Mouse (Mus musculus): ENCODE results near the gene Ppp1r3a. TPM values are rescaled to one million over a fixed set of nuclear protein-coding genes. Genes with fewer than 3 reads are reported as not detected.
"Not testable (repeated sequence)": the region's sequence is repeated elsewhere in the genome, so short reads cannot be mapped to it uniquely, and the experiment has no call there.

Gene Ppp1r3a
- polyA plus RNA-seq, 1 experiment from 2014 or later: not detected

GRCm38 (mm10) chr6:14715129-14715989, 39.7 kb downstream of the Ppp1r3a start:
- Histone ChIP-seq H3K36me3 (no peaks in the 10 kb centered on the region), H3K9ac (no peak overlapping the region), H3K9me3 (no peaks in the 10 kb centered on the region), H3K27me3 (no peaks in the 10 kb centered on the region), H3K4me2 (no peak overlapping the region), H3K4me1 (replicated peaks) (no peaks in the 10 kb centered on the region), H3K4me3 (no peak overlapping the region), H3K27ac (no peak overlapping the region)
- 90% methylated on average over 4 of the region's 4 CpGs for WGBS
- ATAC-seq (ENCODE audit: low FRiP score): no peak

- Histone ChIP-seq H3K9ac (no peak overlapping the region), H3K36me3 (no peaks in the 10 kb centered on the region), H3K27ac (no peak overlapping the region), H3K4me1 (replicated peaks) (no peaks in the 10 kb centered on the region), H3K27me3 (no peaks in the 10 kb centered on the region), H3K4me2 (no peak overlapping the region), H3K9me3 (no peaks in the 10 kb centered on the region), H3K4me3 (no peak overlapping the region)
- ATAC-seq (ENCODE audit: low FRiP score): no peak
- 62% methylated on average over 2 of the region's 2 CpGs for WGBS
Measured at GRCm38 (mm10) chr6:14712146-14712545, 42.9 kb downstream of the Ppp1r3a start.

- Histone ChIP-seq H3K36me3 (no peaks in the 10 kb centered on the region), H3K27ac (no peak overlapping the region), H3K9me3 (no peaks in the 10 kb centered on the region), H3K4me1 (replicated peaks) (no peaks in the 10 kb centered on the region), H3K9ac (no peak overlapping the region), H3K4me2 (no peak overlapping the region), H3K4me3 (no peak overlapping the region), H3K27me3 (no peaks in the 10 kb centered on the region)
- no peak for ATAC-seq (ENCODE audit: low FRiP score)
Measured at GRCm38 (mm10) chr6:14700030-14700429, 55.0 kb downstream of the Ppp1r3a start.

GRCm38 (mm10) chr6:14679231-14679887, 75.7 kb downstream of the Ppp1r3a start:
- not testable (repeated sequence) for H3K9me3 ChIP-seq; H3K4me2 ChIP-seq; H3K27ac ChIP-seq; H3K9ac ChIP-seq; ATAC-seq (ENCODE audit: low FRiP score); H3K36me3 ChIP-seq; H3K4me3 ChIP-seq; H3K27me3 ChIP-seq; H3K4me1 ChIP-seq (replicated peaks)
- 87% methylated on average over 20 of the region's 20 CpGs for WGBS

DNA sequence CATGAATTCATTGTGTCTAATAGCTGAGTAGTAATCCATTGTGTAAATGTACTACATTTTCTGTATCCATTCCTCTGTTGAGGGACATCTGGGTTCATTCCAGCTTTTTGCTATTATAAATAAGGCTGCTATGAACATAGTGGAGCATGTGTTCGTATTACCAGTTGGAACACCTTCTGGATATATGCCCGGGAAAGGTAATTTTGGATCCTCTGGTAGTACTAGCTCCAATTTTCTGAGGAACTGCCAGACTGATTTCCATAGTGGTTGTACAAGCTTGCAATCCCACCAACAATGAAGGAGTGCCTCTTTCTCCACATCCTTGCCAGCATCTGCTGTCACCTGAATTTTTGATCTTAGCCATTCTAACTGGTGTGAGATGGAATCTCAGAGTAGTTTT, 86.1 kb downstream of the Ppp1r3a start:
- H3K9me3 ChIP-seq; H3K4me1 ChIP-seq (replicated peaks); H3K9ac ChIP-seq; H3K36me3 ChIP-seq; H3K27ac ChIP-seq; H3K4me3 ChIP-seq; H3K4me2 ChIP-seq; H3K27me3 ChIP-seq; ATAC-seq (ENCODE audit: low FRiP score): not testable (repeated sequence)
- WGBS: 87% methylated on average over 2 of the region's 2 CpGs

DNA sequence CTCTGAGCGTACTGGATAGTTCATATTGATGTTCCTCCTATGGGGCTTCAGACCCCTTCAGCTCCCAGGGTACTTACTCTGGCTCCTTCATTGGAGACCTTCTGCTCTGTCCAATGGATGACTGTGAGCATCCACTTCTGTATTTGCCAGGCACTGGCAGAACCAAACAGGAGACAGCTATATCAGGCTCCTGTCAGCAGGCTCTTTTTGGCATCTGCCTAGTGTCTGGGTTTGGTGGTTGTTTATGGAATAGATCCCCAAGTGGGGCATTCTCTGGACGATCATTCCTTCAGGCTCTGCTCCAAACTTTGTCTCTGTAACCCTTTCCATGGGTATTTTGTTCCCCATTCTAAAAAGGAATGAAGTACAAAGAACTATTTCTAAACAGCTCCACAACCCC, 87.4 kb downstream of the Ppp1r3a start:
- H3K4me1 ChIP-seq (replicated peaks); ATAC-seq (ENCODE audit: low FRiP score): not testable (repeated sequence)
- WGBS: 81% methylated on average over 2 of the region's 2 CpGs

More for the DNA sequence above, 87.4 kb downstream of the Ppp1r3a start:
- H3K36me3 ChIP-seq, H3K4me3 ChIP-seq, H3K27me3 ChIP-seq, H3K9me3 ChIP-seq, H3K27ac ChIP-seq, H3K4me2 ChIP-seq, H3K9ac ChIP-seq: not testable (repeated sequence)

Other genes with a start within 250 kb of the Ppp1r3a start
- gene Foxp2, start 146.1 kb upstream of the Ppp1r3a start, polyA plus RNA-seq (2015; fragmentation: Nextera tagmentation; extraction: Ambion mirVana): 43.2 and 52.2 TPM in 2 replicates